ENCODE assay signal across 7 mouse cellular contexts in genomic region chr3:127837972-127838644, GRCm38 (mm10). TPM values are rescaled to one million over a fixed set of nuclear protein-coding genes. Genes with fewer than 3 reads are reported as not detected.
DNase-seq lines count a peak whose midpoint lies in the region; ATAC-seq and TF ChIP-seq lines count a peak whose summit lies in the region.

No protein-coding gene starts in this region.

- H3K9me3 ChIP-seq in forebrain, embryonic 11.5 days (ENCODE audit: control insufficient read depth, low read length), result no peaks in the 10 kb centered on the region
- no peaks in the 10 kb centered on the region for H3K9me3 ChIP-seq in liver, embryonic 11.5 days (ENCODE audit: control insufficient read depth, low read length)

- peak; percentile 16 for ATAC-seq in forebrain, embryonic 11.5 days (replicated peaks; ENCODE audit: low FRiP score)
- 0 out of 2 replicates have a peak, but pooled peaks have one; percentile 9 for ATAC-seq in liver, embryonic 11.5 days (replicated peaks; ENCODE audit: low FRiP score)

- H3K27ac ChIP-seq in testis, adult 2 months (ENCODE audit: control insufficient read depth, insufficient read depth, low read depth, low read length), result no peak overlapping the region
- H3K27ac ChIP-seq in forebrain, embryonic 11.5 days (ENCODE audit: low read depth, low read length), result peak overlapping the region; percentile 55
- H3K27ac ChIP-seq in liver, embryonic 11.5 days (ENCODE audit: low read depth, low read length), result peak overlapping the region; percentile 95

- H3K9ac ChIP-seq in forebrain, embryonic 11.5 days (ENCODE audit: low read length), result peak overlapping the region; percentile 89
- H3K9ac ChIP-seq in liver, embryonic 11.5 days (ENCODE audit: low read depth, low read length), result peak overlapping the region; percentile 80

- WGBS in forebrain, embryonic 11.5 days, result 31% methylated on average over 8 of the region's 8 CpGs
- 28% methylated on average over 8 of the region's 8 CpGs for WGBS in liver, embryonic 11.5 days

- no peak for DNase-seq in testis, postnatal 14 days (ENCODE audit: low spot score)
- DNase-seq in forebrain, embryonic 11.5 days (ENCODE audit: low spot score), result no peak
- no peak for DNase-seq in liver, embryonic 11.5 days (ENCODE audit: low spot score)
- DNase-seq in testis, postnatal 10 days (ENCODE audit: low spot score), result peak; percentile 19
- DNase-seq in right cerebral cortex, adult 18-20 months, result no peak
- DNase-seq in embryo, embryonic 9.5 days (ENCODE audit: extremely low spot score), result no peak

- no peaks in the 10 kb centered on the region for H3K27me3 ChIP-seq in testis, adult 2 months (ENCODE audit: control insufficient read depth, insufficient read depth, low read length)
- no peaks in the 10 kb centered on the region for H3K27me3 ChIP-seq in forebrain, embryonic 11.5 days (ENCODE audit: control insufficient read depth, insufficient read depth, low read length)
- H3K27me3 ChIP-seq in liver, embryonic 11.5 days (replicated peaks; ENCODE audit: control insufficient read depth, insufficient read depth, low read length), result no peaks in the 10 kb centered on the region

- no peaks in the 10 kb centered on the region for H3K4me1 ChIP-seq in testis, adult 2 months (ENCODE audit: control insufficient read depth, insufficient read depth, low read length)
- peaks cover 5% of the 10 kb centered on the region; the same call in 1 of the 2 replicates for H3K4me1 ChIP-seq in forebrain, embryonic 11.5 days (replicated peaks; ENCODE audit: control insufficient read depth, insufficient read depth, low read length)
- peaks cover 14% of the 10 kb centered on the region; the same call in 1 of the 2 replicates for H3K4me1 ChIP-seq in liver, embryonic 11.5 days (replicated peaks; ENCODE audit: control insufficient read depth, insufficient read depth, low read length)

- H3K4me2 ChIP-seq in forebrain, embryonic 11.5 days (ENCODE audit: low read depth, low read length, severe bottlenecking), result peak overlapping the region; percentile 47
- H3K4me2 ChIP-seq in liver, embryonic 11.5 days, result peak overlapping the region; percentile 88

- no peaks in the 10 kb centered on the region for H3K36me3 ChIP-seq in testis, adult 2 months (ENCODE audit: control insufficient read depth, insufficient read depth, low read length)
- no peaks in the 10 kb centered on the region for H3K36me3 ChIP-seq in forebrain, embryonic 11.5 days (ENCODE audit: control insufficient read depth, insufficient read depth, low read length)
- no peaks in the 10 kb centered on the region for H3K36me3 ChIP-seq in liver, embryonic 11.5 days (ENCODE audit: control insufficient read depth, insufficient read depth, low read length)

- no peak for TF ChIP-seq CTCF in testis, adult 2 months (IDR thresholded peaks at IDR 0.05; ENCODE audit: control insufficient read depth, insufficient read depth, insufficient replicate concordance, low read depth, low read length)

- peak overlapping the region; percentile 81 for H3K4me3 ChIP-seq in testis, adult 2 months (ENCODE audit: control insufficient read depth, low read depth, low read length)
- peak overlapping the region; percentile 91 for H3K4me3 ChIP-seq in forebrain, embryonic 11.5 days (ENCODE audit: low read depth, low read length)
- peak overlapping the region; percentile 97 for H3K4me3 ChIP-seq in liver, embryonic 11.5 days (ENCODE audit: low read depth, low read length)

- no peak for TF ChIP-seq POLR2A in testis, adult 2 months (IDR thresholded peaks at IDR 0.05; ENCODE audit: control insufficient read depth, low read depth, low read length)

RNA-seq across cellular contexts. Expression of gene Ap1ar, which starts 0.8 kb away (rescaled TPM):
- polyA plus RNA-seq in testis, adult 2 months (2012; rRNA removed), result 13.5 and 21.5 TPM in 2 replicates
- polyA plus RNA-seq in forebrain, embryonic 11.5 days (2014; fragmentation: Nextera tagmentation; extraction: Ambion mirVana), result 82.8 and 86.8 TPM in 2 replicates
- 55.7 and 55.8 TPM in 2 replicates for polyA plus RNA-seq in liver, embryonic 11.5 days (2014; fragmentation: Nextera tagmentation; extraction: Ambion mirVana)

RNA-seq across cellular contexts. Expression of gene Tifa, which starts 48.5 kb away (rescaled TPM):
- polyA plus RNA-seq in testis, adult 2 months (2012; rRNA removed), result 0.72 and 0.96 TPM in 2 replicates
- 2.9 and 3.2 TPM in 2 replicates for polyA plus RNA-seq in forebrain, embryonic 11.5 days (2014; fragmentation: Nextera tagmentation; extraction: Ambion mirVana)
- polyA plus RNA-seq in liver, embryonic 11.5 days (2014; fragmentation: Nextera tagmentation; extraction: Ambion mirVana), result 13.4 and 14.3 TPM in 2 replicates

RNA-seq across cellular contexts. Expression of gene Alpk1, which starts 57.8 kb away (rescaled TPM):
- polyA plus RNA-seq in testis, adult 2 months (2012; rRNA removed), result 3.0 and 3.2 TPM in 2 replicates
- 0.80 and 1.3 TPM in 2 replicates for polyA plus RNA-seq in forebrain, embryonic 11.5 days (2014; fragmentation: Nextera tagmentation; extraction: Ambion mirVana)
- polyA plus RNA-seq in liver, embryonic 11.5 days (2014; fragmentation: Nextera tagmentation; extraction: Ambion mirVana), result 0.92 and 1.1 TPM in 2 replicates

RNA-seq across cellular contexts. Expression of gene Fam241a, which starts 58.0 kb away (rescaled TPM):
- polyA plus RNA-seq in testis, adult 2 months (2012; rRNA removed), result 7.4 and 9.2 TPM in 2 replicates
- polyA plus RNA-seq in forebrain, embryonic 11.5 days (2014; fragmentation: Nextera tagmentation; extraction: Ambion mirVana), result 4.6 and 5.5 TPM in 2 replicates
- polyA plus RNA-seq in liver, embryonic 11.5 days (2014; fragmentation: Nextera tagmentation; extraction: Ambion mirVana), result 42.2 and 44.2 TPM in 2 replicates
